Mouse (Mus musculus) MEL (cell line): ENCODE data around the gene Fam178b. TPM values are rescaled to one million over a fixed set of nuclear protein-coding genes. Genes with fewer than 3 reads are reported as not detected.

ENCODE experiments used
- DNase-seq: peaks from one replicate; pipeline ENCODE4 v3.0.0; 2011; ENCODE audit warnings: low read depth, low spot score
- H3K27ac ChIP-seq: 2 replicates; pipeline ENCODE4 v1.5.1; 2012; ENCODE audit warnings: low read depth, mild to moderate bottlenecking, control low read depth, low read length, moderate library complexity; ENCODE audit not compliant: control insufficient read depth
- H3K27me3 ChIP-seq, 2 experiments: fragments of 150-350 bp in 1 of 2; sonication (generic) in 1 of 2; 2 replicates each; pipeline ENCODE4 v1.6.1; 2012; ENCODE audit warnings: low read length in 2 of 2, mild to moderate bottlenecking in 2 of 2, improper control_type of control experiment in 1 of 2, moderate library complexity in 1 of 2; ENCODE audit not compliant: insufficient read depth in 2 of 2, control insufficient read depth in 1 of 2
- H3K36me3 ChIP-seq, 2 experiments: 2 replicates each; pipeline ENCODE4 v1.6.1; 2012 to 2014; ENCODE audit warnings: low read length in 2 of 2, improper control_type of control experiment in 1 of 2, inconsistent platforms in 1 of 2, mild to moderate bottlenecking in 1 of 2; ENCODE audit not compliant: insufficient read depth in 2 of 2, control insufficient read depth in 1 of 2
- H3K4me1 ChIP-seq, 2 experiments: fragments of 150-350 bp in 1 of 2; sonication (generic) in 1 of 2; 2 replicates each; pipeline ENCODE4 v1.6.1; 2012; ENCODE audit warnings: low read length in 2 of 2, improper control_type of control experiment in 1 of 2, mild to moderate bottlenecking in 1 of 2; ENCODE audit not compliant: insufficient read depth in 2 of 2, control insufficient read depth in 1 of 2
- H3K4me3 ChIP-seq, 2 experiments: fragments of 150-350 bp in 1 of 2; sonication (generic) in 1 of 2; 2 replicates each; pipeline ENCODE4 v1.5.1; 2012; ENCODE audit warnings: low read depth in 2 of 2, low read length in 2 of 2, mild to moderate bottlenecking in 2 of 2, moderate library complexity in 2 of 2, control low read depth in 1 of 2, improper control_type of control experiment in 1 of 2; ENCODE audit not compliant: control insufficient read depth in 1 of 2, insufficient read depth in 1 of 2
- H3K79me2 ChIP-seq: 2 replicates; pipeline ENCODE4 v1.6.1; 2012; ENCODE audit warnings: mild to moderate bottlenecking, low read length, moderate library complexity; ENCODE audit not compliant: control insufficient read depth, poor library complexity, insufficient read depth
- H3K9ac ChIP-seq: 2 replicates; pipeline ENCODE4 v1.6.1; 2012; ENCODE audit warnings: low read depth, mild to moderate bottlenecking, control low read depth, low read length, moderate library complexity; ENCODE audit not compliant: control insufficient read depth, poor library complexity, severe bottlenecking
- H3K9me3 ChIP-seq: fragments of 150-350 bp; sonication (generic); replicated peaks from 2 replicates; pipeline ENCODE4 v1.6.1; 2012; ENCODE audit warnings: mild to moderate bottlenecking, low read length, improper control_type of control experiment, moderate library complexity; ENCODE audit not compliant: insufficient read depth
- BHLHE40 ChIP-seq: IDR thresholded peaks from 2 replicates; pipeline ENCODE4 v1.6.1; 2012; ENCODE audit warnings: low read depth, mild to moderate bottlenecking, inconsistent platforms, low read length, improper control_type of control experiment, borderline replicate concordance
- CTCF ChIP-seq, 3 experiments: IDR thresholded peaks in 2 of 3; conservative IDR thresholded peaks in 1 of 3; 2 replicates each; pipeline ENCODE4 v1.5.1; 2011 to 2012; ENCODE audit warnings: low read length in 3 of 3, low read depth in 2 of 3, mild to moderate bottlenecking in 2 of 3, improper control_type of control experiment in 1 of 3, inconsistent platforms in 1 of 3, mixed read lengths in 1 of 3, moderate library complexity in 1 of 3; ENCODE audit not compliant: control insufficient read depth in 1 of 3, insufficient read depth in 1 of 3, poor library complexity in 1 of 3, severe bottlenecking in 1 of 3
- ELF1 ChIP-seq: IDR thresholded peaks from 2 replicates; pipeline ENCODE4 v1.6.1; 2014; ENCODE audit warnings: low read depth, mild to moderate bottlenecking, inconsistent platforms, low read length, improper control_type of control experiment, moderate library complexity
- EP300 ChIP-seq, 2 experiments: IDR thresholded peaks; 2 replicates each; pipeline ENCODE4 v1.6.1; 2011; ENCODE audit warnings: improper control_type of control experiment in 2 of 2, low read length in 2 of 2, low read depth in 1 of 2, mild to moderate bottlenecking in 1 of 2
- ETS1 ChIP-seq: IDR thresholded peaks from 2 replicates; pipeline ENCODE4 v1.6.1; 2012; ENCODE audit warnings: low read depth, mild to moderate bottlenecking, inconsistent platforms, low read length, improper control_type of control experiment, moderate library complexity
- HCFC1 ChIP-seq: IDR thresholded peaks from 2 replicates; pipeline ENCODE4 v1.6.1; 2012; ENCODE audit warnings: low read depth, mild to moderate bottlenecking, inconsistent platforms, low read length, improper control_type of control experiment, moderate library complexity
- MYB ChIP-seq: IDR thresholded peaks from 2 replicates; pipeline ENCODE4 v1.6.1; 2011; ENCODE audit warnings: mild to moderate bottlenecking, low read depth, low read length, improper control_type of control experiment
- NELFE ChIP-seq: IDR thresholded peaks from 2 replicates; pipeline ENCODE4 v1.6.1; 2011; ENCODE audit warnings: low read depth, low read length, improper control_type of control experiment
- POLR2AphosphoS5 ChIP-seq: IDR thresholded peaks from 2 replicates; pipeline ENCODE4 v1.6.1; 2012; ENCODE audit warnings: low read depth, borderline replicate concordance, mild to moderate bottlenecking, inconsistent platforms, low read length, moderate library complexity, mixed read lengths
- RAD21 ChIP-seq: IDR thresholded peaks from 2 replicates; pipeline ENCODE4 v1.6.1; 2011; ENCODE audit warnings: mild to moderate bottlenecking, low read depth, low read length, improper control_type of control experiment
- SIN3A ChIP-seq: IDR thresholded peaks from 2 replicates; pipeline ENCODE4 v1.6.1; 2012; ENCODE audit warnings: low read length, improper control_type of control experiment, inconsistent platforms
- SMC3 ChIP-seq: IDR thresholded peaks from 2 replicates; pipeline ENCODE4 v1.6.1; 2011; ENCODE audit warnings: low read depth, low read length, improper control_type of control experiment
- TAL1 ChIP-seq: IDR thresholded peaks from 2 replicates; pipeline ENCODE4 v1.6.1; 2012; ENCODE audit warnings: mild to moderate bottlenecking, inconsistent platforms, low read length, moderate library complexity, mixed read lengths
- TBP ChIP-seq: IDR thresholded peaks from 2 replicates; pipeline ENCODE4 v1.8.0; 2011; ENCODE audit warnings: low read depth, low read length, improper control_type of control experiment
- TCF12 ChIP-seq: IDR thresholded peaks from 2 replicates; pipeline ENCODE4 v1.6.1; 2014; ENCODE audit warnings: low read depth, mild to moderate bottlenecking, inconsistent platforms, low read length, improper control_type of control experiment, moderate library complexity
- UBTF ChIP-seq: IDR thresholded peaks from 2 replicates; pipeline ENCODE4 v1.6.1; 2012; ENCODE audit warnings: low read depth, mild to moderate bottlenecking, inconsistent platforms, low read length, improper control_type of control experiment, moderate library complexity, borderline replicate concordance; ENCODE audit not compliant: insufficient read depth
- USF2 ChIP-seq, 2 experiments: IDR thresholded peaks; 2 replicates each; pipeline ENCODE4 v1.6.1; 2011 to 2012; ENCODE audit warnings: improper control_type of control experiment in 2 of 2, low read length in 2 of 2, borderline replicate concordance in 1 of 2, inconsistent platforms in 1 of 2, low read depth in 1 of 2, mild to moderate bottlenecking in 1 of 2; ENCODE audit not compliant: insufficient read depth in 1 of 2
- ZC3H11A ChIP-seq: IDR thresholded peaks from 2 replicates; pipeline ENCODE4 v1.6.1; 2012; ENCODE audit warnings: low read depth, mild to moderate bottlenecking, inconsistent platforms, low read length, improper control_type of control experiment
- ZKSCAN1 ChIP-seq: IDR thresholded peaks from 2 replicates; pipeline ENCODE4 v1.6.1; 2012; ENCODE audit warnings: low read depth, mild to moderate bottlenecking, inconsistent platforms, low read length, improper control_type of control experiment, moderate library complexity
- ZMIZ1 ChIP-seq: IDR thresholded peaks from 2 replicates; pipeline ENCODE4 v1.6.1; 2012; ENCODE audit warnings: low read depth, mild to moderate bottlenecking, inconsistent platforms, low read length, improper control_type of control experiment, moderate library complexity
- polyA plus RNA-seq, 2 experiments: library from polyadenylated mRNA; stranded (reverse) in 1 of 2; unstranded in 1 of 2; fragments of >175 nt in 1 of 2; fragments of >200 nt in 1 of 2; gene quantifications; 2 replicates each; pipeline versions ENCODE4 v1.2.1 to v1.2.4; 2012; ENCODE audit warnings: low replicate concordance in 2 of 2, low read depth in 1 of 2; ENCODE audit not compliant: insufficient read length in 2 of 2, insufficient read depth in 1 of 2, missing spikeins in 1 of 2
- total RNA-seq: library from RNA; depleted of rRNA; stranded (reverse); fragments of 300-350 nt; gene quantifications from 2 replicates; pipeline ENCODE4 v1.2.3, GENCODE M21; 2012

Gene Fam178b
- total and polyA plus RNA-seq, 3 experiments: 0.19 to 0.29 TPM; not detected in 1

- no peaks in the 10 kb centered on the region for H3K9me3 ChIP-seq
- H3K4me3 ChIP-seq: no peak overlapping the region
- H3K79me2 ChIP-seq: no peaks in the 10 kb centered on the region
- no peaks in the 10 kb centered on the region; a peak in 1 of 4 replicates for H3K27me3 ChIP-seq
- no peak overlapping the region for H3K27ac ChIP-seq
- no peaks in the 10 kb centered on the region for H3K36me3 ChIP-seq
- no peaks in the 10 kb centered on the region for H3K4me1 ChIP-seq
- no peak for DNase-seq
- H3K9ac ChIP-seq: no peak overlapping the region
- TF ChIP-seq USF2 (IDR thresholded peaks at IDR 0.05; ENCODE audit: borderline replicate concordance in 1 of 2, insufficient read depth in 1 of 2, low read depth in 1 of 2, low read length in 2 of 2) (no peak), SIN3A (no peak), TBP (no peak), ETS1 (no peak), POLR2AphosphoS5 (no peak), NELFE (no peak), EP300 (IDR thresholded peaks at IDR 0.05; ENCODE audit: low read depth in 1 of 2, low read length in 2 of 2) (no peak), TAL1 (no peak), RAD21 (no peak), CTCF (IDR thresholded peaks at IDR 0.05 in 2 of 3, conservative IDR thresholded peaks at IDR 0.05 in 1 of 3; ENCODE audit: control insufficient read depth in 1 of 3, insufficient read depth in 1 of 3, low read depth in 2 of 3, low read length in 3 of 3, poor library complexity in 1 of 3, severe bottlenecking in 1 of 3) (no peak), SMC3 (no peak), UBTF (no peak), TCF12 (no peak), ZMIZ1 (no peak)
Observed at GRCm38 (mm10) chr1:36590664-36591063, 92.3 kb downstream of the Fam178b start.

GRCm38 (mm10) chr1:36589486-36589885 lies 93.5 kb downstream of the Fam178b start:
- Histone ChIP-seq H3K27me3 (no peaks in the 10 kb centered on the region; a peak in 2 of 4 replicates), H3K36me3 (no peaks in the 10 kb centered on the region), H3K9me3 (no peaks in the 10 kb centered on the region), H3K9ac (no peak overlapping the region), H3K79me2 (no peaks in the 10 kb centered on the region), H3K27ac (no peak overlapping the region), H3K4me1 (no peaks in the 10 kb centered on the region), H3K4me3 (no peak overlapping the region)
- DNase-seq: no peak
- TF ChIP-seq RAD21: no peak
- TF ChIP-seq ZKSCAN1: no peak
- TF ChIP-seq MYB: no peak
- TF ChIP-seq TCF12: no peak
- TF ChIP-seq ZC3H11A: no peak
- no peak for TF ChIP-seq ELF1
- no peak for TF ChIP-seq HCFC1
- no peak for TF ChIP-seq BHLHE40
